ENCODE assay signal across 11 mouse cellular contexts in genomic region chr1:177470091-177470490, GRCm38 (mm10). TPM values are rescaled to one million over a fixed set of nuclear protein-coding genes. Genes with fewer than 3 reads are reported as not detected.
DNase-seq lines count a peak whose midpoint lies in the region; ATAC-seq and TF ChIP-seq lines count a peak whose summit lies in the region.
"Had no signal": no experiment of that assay in that cellular context is flagged by ENCODE, and none has a peak within 500 bp of the region (broad histone marks: within the 10 kb centered on the region; RNA-seq: fewer than 3 reads in every experiment).

No protein-coding gene starts in this region.

- WGBS in intestine, embryonic 15.5 days: 40% methylated on average over 4 of the region's 4 CpGs
- 39% methylated on average over 4 of the region's 4 CpGs for WGBS in stomach, postnatal 0 days
- WGBS in forebrain, embryonic 16.5 days: 81% methylated on average over 4 of the region's 4 CpGs

- 0 out of 2 replicates have a peak, but pooled peaks cover 5% of the 10 kb centered on the region for H3K4me1 ChIP-seq in intestine, embryonic 15.5 days (replicated peaks)
- H3K4me1 ChIP-seq in stomach, postnatal 0 days (replicated peaks; ENCODE audit: control insufficient read depth, insufficient read depth): no peaks in the 10 kb centered on the region
- 0 out of 2 replicates have a peak, but pooled peaks cover 6% of the 10 kb centered on the region for H3K4me1 ChIP-seq in forebrain, embryonic 16.5 days (replicated peaks; ENCODE audit: control insufficient read depth, insufficient read depth, low read length)
- H3K4me1 ChIP-seq: hindbrain, embryonic 12.5 days had no signal

- H3K4me2 ChIP-seq in intestine, embryonic 15.5 days (replicated peaks): no peak overlapping the region
- H3K4me2 ChIP-seq in stomach, postnatal 0 days (replicated peaks; ENCODE audit: low read depth): no peak overlapping the region
- no peak overlapping the region for H3K4me2 ChIP-seq in forebrain, embryonic 16.5 days (ENCODE audit: low read length)
- H3K4me2 ChIP-seq: hindbrain, embryonic 12.5 days had no signal

- ATAC-seq in intestine, embryonic 15.5 days: peak; percentile 80
- peak; percentile 85 for ATAC-seq in stomach, postnatal 0 days (ENCODE audit: low FRiP score, low TSS enrichment)
- ATAC-seq in forebrain, embryonic 16.5 days: no peak

- H3K4me3 ChIP-seq in intestine, embryonic 15.5 days (replicated peaks): no peak overlapping the region
- H3K4me3 ChIP-seq in stomach, postnatal 0 days (ENCODE audit: low read depth, low read length): no peak overlapping the region
- no peak overlapping the region for H3K4me3 ChIP-seq in forebrain, embryonic 16.5 days (replicated peaks; ENCODE audit: low read length)
- H3K4me3 ChIP-seq: hindbrain, embryonic 12.5 days had no signal

- no peaks in the 10 kb centered on the region for H3K9me3 ChIP-seq in intestine, embryonic 15.5 days
- no peaks in the 10 kb centered on the region for H3K9me3 ChIP-seq in stomach, postnatal 0 days (ENCODE audit: control insufficient read depth, low read length)
- no peaks in the 10 kb centered on the region for H3K9me3 ChIP-seq in forebrain, embryonic 16.5 days (ENCODE audit: control insufficient read depth, low read length)
- H3K9me3 ChIP-seq: hindbrain, embryonic 12.5 days had no signal

- no peaks in the 10 kb centered on the region for H3K27me3 ChIP-seq in intestine, embryonic 15.5 days (replicated peaks)
- H3K27me3 ChIP-seq in stomach, postnatal 0 days (ENCODE audit: control insufficient read depth, insufficient read depth, low read length): no peaks in the 10 kb centered on the region
- H3K27me3 ChIP-seq in forebrain, embryonic 16.5 days (replicated peaks; ENCODE audit: control insufficient read depth, insufficient read depth, low read length): no peaks in the 10 kb centered on the region
- H3K27me3 ChIP-seq: hindbrain, embryonic 12.5 days had no signal

- TF ChIP-seq EP300 in stomach, postnatal 0 days (optimal IDR thresholded peaks at IDR 0.05): no peak

- no peaks in the 10 kb centered on the region for H3K36me3 ChIP-seq in intestine, embryonic 15.5 days
- H3K36me3 ChIP-seq in stomach, postnatal 0 days (ENCODE audit: control insufficient read depth, insufficient read depth, low read length): no peaks in the 10 kb centered on the region
- H3K36me3 ChIP-seq in forebrain, embryonic 16.5 days (ENCODE audit: control insufficient read depth, insufficient read depth): no peaks in the 10 kb centered on the region
- H3K36me3 ChIP-seq: hindbrain, embryonic 12.5 days had no signal

- DNase-seq in adrenal gland, postnatal 10 days: peak; percentile 13
- DNase-seq in adrenal gland, postnatal 36 days: no peak
- peak; percentile 34 for DNase-seq in spleen, postnatal 36 days (ENCODE audit: low spot score in 2 of 2)
- DNase-seq in spleen, adult 18-20 months: no peak
- DNase-seq in stomach, postnatal 0 days (ENCODE audit: low spot score): peak; percentile 18
- DNase-seq in thymus, postnatal 10 days (ENCODE audit: low spot score in 2 of 2): no peak
- DNase-seq: kidney, postnatal 25 days; thymus, adult 18-20 months had no signal

- no peak overlapping the region for H3K27ac ChIP-seq in intestine, embryonic 15.5 days
- no peak overlapping the region for H3K27ac ChIP-seq in stomach, postnatal 0 days (replicated peaks)
- H3K27ac ChIP-seq in forebrain, embryonic 16.5 days (ENCODE audit: low read length): no peak overlapping the region
- H3K27ac ChIP-seq: hindbrain, embryonic 12.5 days had no signal

- H3K9ac ChIP-seq in intestine, embryonic 15.5 days: no peak overlapping the region
- H3K9ac ChIP-seq in stomach, postnatal 0 days (ENCODE audit: low read length): no peak overlapping the region
- no peak overlapping the region for H3K9ac ChIP-seq in forebrain, embryonic 16.5 days (replicated peaks; ENCODE audit: low read depth, low read length)
- H3K9ac ChIP-seq: hindbrain, embryonic 12.5 days had no signal

- no peak for TF ChIP-seq CTCF in stomach, postnatal 0 days (IDR thresholded peaks at IDR 0.05; ENCODE audit: low read depth)

RNA-seq across cellular contexts. Expression of gene Zbtb18, which starts 27.9 kb away (rescaled TPM):
- total RNA-seq in adrenal gland, postnatal 10 days (2021): 10 to 100 TPM; 27.9 to 38.6 TPM
- total RNA-seq in adrenal gland, postnatal 36 days (2021): 10 to 100 TPM; 21.2 to 24.1 TPM
- 2.0 and 2.2 TPM in 2 replicates for polyA plus RNA-seq in intestine, embryonic 15.5 days (2015; fragmentation: Nextera tagmentation; extraction: Ambion mirVana)
- 1.4 and 1.6 TPM in 2 replicates for polyA plus RNA-seq in stomach, postnatal 0 days (2015; fragmentation: Nextera tagmentation; extraction: Ambion mirVana)
- polyA plus RNA-seq in forebrain, embryonic 16.5 days (2015; fragmentation: Nextera tagmentation; extraction: Ambion mirVana): 111 and 146 TPM in 2 replicates

Comparison
In these comparisons a context has a peak if more than half of its experiments do, and no peak if none do; other contexts are left out.
1. DNase-seq: peak in adrenal gland, postnatal 10 days (single experiment), spleen, postnatal 36 days (2 of 2) and stomach, postnatal 0 days (single experiment); none in adrenal gland, postnatal 36 days (0 of 2), spleen, adult 18-20 months (0 of 2) and thymus, postnatal 10 days (0 of 2).
2. RNA of gene Zbtb18, which starts 27.9 kb away (polyA plus RNA-seq): 111 to 146 TPM in forebrain, embryonic 16.5 days; 2.0 to 2.2 TPM in intestine, embryonic 15.5 days and 1.4 to 1.6 TPM in stomach, postnatal 0 days; every median in the first group is over 10 times any median in the second.